Mouse (Mus musculus) layer of hippocampus, adult 2 months (tissue): ENCODE measurements around the gene Wbp2. TPM values are rescaled to one million over a fixed set of nuclear protein-coding genes. Genes with fewer than 3 reads are reported as not detected.
"Not testable (repeated sequence)": the region's sequence is repeated elsewhere in the genome, so short reads cannot be mapped to it uniquely, and the experiment has no call there.

Source experiments
- DNase-seq, 2 experiments: peaks; one replicate each; pipeline ENCODE4 v3.0.0; 2022; ENCODE audit warnings: low spot score in 2 of 2
- H3K27ac ChIP-seq: fragments of 200-600 bp; 2 replicates; pipeline ENCODE4 v1.8.1; 2022
- H3K4me3 ChIP-seq: fragments of 200-600 bp; 2 replicates; pipeline ENCODE4 v1.8.1; 2022; ENCODE audit warnings: mild to moderate bottlenecking
- CTCF ChIP-seq: fragments of 200-600 bp; conservative IDR thresholded peaks from 2 replicates; pipeline ENCODE4 v1.8.1; 2022; ENCODE audit warnings: antibody characterized with exemption, mild to moderate bottlenecking, moderate library complexity
- total RNA-seq, 2 experiments: library from RNA; stranded (reverse); gene quantifications; 2 replicates each; pipeline ENCODE4 v1.2.3; 2021

Gene Wbp2
- total RNA-seq, 2 experiments from 2014 or later, result 417 to 440 TPM

DNA sequence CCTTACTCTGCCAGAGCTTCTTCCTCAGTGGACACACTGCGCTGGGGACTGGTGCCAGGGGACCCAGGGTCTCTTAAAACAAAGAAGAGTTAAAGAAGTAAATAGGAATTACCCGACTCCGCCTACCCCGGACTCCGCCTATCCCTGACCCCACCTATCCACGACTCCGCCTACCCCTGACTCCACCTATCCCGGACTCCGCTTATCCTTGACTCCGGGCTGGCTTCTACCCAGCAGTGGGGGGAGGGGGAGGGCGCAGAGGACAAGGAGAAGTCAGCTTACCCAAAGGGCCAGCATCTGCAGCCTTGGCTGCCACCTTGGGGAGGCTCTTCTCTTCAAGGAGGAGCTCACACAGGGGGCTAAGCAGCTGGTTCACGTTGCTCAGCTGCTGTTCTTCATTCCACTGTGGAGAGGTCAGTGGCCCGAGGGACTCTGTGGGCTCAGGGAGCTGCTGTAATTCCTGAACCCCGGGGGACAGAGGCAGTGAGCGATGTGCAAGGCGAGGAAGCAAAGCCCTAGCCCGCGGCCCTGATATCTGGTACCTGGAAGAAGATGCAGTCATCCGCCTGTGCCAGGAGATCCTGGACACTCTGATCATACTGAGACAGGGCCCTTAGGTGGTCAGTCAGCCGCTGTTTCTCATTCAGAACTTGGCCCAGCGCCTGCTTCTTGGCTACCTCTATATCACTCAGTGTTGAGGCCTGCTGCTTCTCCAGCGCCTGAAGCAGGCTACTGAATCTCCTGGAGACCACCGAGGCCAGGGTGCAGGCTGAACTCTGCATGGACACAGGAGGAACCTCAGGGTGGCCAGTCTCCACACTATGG is 40.6 kb upstream of the Wbp2 start, which contains the start of gene Trim47:
Trim47 (minus strand) TSS at position 55 of the 825 bp plus-strand sequence.
- Histone ChIP-seq H3K4me3 (no peak within 1 kb of the TSS), H3K27ac (no peak within 1 kb of the TSS)
- no peak for TF ChIP-seq CTCF
- DNase-seq, result no peak

DNA sequence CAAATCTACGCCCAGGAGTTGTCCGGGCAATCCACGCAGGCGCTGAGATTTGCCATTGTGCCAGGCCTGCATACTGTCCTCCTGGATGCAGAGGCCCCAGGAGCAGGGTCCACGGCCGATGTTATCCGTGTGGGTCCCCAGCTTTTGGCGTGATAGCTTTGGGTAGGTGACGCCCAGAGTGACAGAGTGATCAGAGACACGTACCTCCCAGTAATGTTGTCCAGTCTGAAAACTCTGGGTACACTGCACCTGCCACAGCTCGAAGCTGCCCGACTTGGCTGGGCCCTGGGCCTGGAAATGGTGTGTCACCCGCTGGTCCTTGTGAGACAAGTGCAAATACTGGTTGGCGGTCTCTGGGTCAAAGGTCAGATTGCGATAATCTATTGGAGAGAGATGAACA is 39.5 kb upstream of the Wbp2 start:
- H3K27ac ChIP-seq, result no peak overlapping the region
- DNase-seq, result no peak
- H3K4me3 ChIP-seq, result no peak overlapping the region
- no peak for TF ChIP-seq CTCF

DNA sequence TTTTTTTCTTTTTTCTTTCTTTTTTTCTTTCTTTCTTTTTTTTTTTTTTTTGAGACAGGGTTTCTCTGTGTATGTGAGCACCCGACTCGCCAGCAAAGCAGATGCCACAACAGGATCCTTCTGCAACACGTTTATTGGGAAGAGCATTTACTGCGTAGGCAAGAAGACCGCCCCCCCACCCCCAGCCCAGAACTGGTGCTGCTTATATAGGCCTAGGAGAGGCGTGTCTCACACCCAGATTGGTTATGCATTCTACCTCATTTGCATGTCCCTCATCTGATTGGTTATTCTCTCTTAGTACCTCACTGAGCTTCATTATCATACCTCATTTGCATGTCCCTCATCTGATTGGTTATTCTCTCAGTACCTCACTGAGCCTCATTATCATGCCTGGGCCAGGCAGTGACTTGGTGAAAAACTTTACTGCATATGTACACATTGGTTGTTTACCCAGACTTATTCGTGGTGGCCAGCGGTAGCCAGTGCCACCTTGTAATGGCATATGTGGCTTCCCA is 35.0 kb upstream of the Wbp2 start:
- not testable (repeated sequence) for H3K4me3 ChIP-seq, DNase-seq, H3K27ac ChIP-seq

DNA sequence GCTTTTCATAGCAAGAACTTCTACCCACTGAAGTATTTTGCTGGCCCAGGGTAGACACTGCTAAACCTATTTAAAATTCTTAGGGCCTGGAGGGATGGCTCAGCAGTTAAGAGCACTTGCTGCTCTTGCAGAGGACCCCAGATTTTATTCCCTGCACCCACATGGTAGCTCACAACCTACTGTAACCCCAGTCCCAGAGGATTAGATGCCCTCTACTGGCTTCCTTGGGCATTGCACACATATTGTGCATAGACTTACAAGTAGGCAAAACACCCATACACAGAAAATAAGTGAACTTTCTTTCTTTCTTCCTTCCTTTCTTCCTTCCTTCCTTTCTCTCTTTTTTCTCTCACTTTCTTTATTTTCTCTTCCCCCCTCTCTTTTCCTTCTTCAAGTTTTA is 31.0 kb upstream of the Wbp2 start:
- no peak overlapping the region for H3K4me3 ChIP-seq
- peak; percentile 62 for TF ChIP-seq CTCF
- DNase-seq, result no peak
- H3K27ac ChIP-seq, result no peak overlapping the region

DNA sequence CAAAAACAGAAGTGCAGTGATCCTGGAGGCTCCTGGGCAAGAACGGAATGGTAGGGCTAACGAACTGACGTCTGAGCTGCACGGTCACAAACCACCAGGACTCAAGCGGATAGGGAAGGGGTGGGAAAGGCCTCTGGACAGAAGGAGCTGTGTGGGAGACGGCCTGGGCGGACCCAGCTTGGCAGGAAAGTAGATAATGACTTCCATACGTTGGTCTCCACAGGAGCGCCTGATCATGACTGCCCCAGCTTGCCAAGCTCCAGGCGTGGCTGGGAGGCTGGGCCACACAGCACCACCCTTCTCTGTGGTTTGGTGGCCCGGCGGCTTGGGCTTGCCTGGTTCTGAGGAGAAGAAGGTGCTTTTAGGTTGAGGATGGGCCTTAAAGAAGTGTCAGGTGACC is 30.4 kb upstream of the Wbp2 start:
- Histone ChIP-seq H3K4me3 (no peak overlapping the region), H3K27ac (no peak overlapping the region)
- TF ChIP-seq CTCF, result no peak

DNA sequence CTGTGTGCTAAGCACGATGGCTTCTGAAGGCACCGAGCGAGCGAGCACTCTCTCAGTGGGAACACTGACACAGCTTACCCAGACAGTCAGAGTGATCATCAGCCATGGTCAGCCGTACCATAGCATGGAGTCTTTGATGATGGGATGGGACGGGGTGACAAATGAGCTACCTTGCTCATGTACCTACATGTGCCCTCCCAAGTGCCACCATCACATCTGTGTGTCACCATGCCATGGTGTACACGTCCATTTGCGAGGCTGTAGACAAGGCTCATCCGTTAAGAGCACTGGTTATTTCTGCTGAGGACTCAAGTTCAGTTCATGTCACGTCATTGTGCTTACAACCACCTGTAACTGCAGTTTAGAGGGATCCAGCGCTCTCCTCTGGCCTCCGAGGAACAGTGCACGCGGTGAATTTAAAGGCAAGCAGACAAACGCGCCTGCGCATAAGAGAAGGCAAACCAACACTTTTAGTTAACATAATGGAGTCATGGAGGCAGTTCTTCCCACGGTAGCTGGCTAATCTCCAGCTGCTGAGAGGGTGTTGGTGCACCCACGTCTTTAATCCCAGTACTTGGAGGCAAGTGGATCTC is 24.9 kb upstream of the Wbp2 start:
- no peak for DNase-seq
- TF ChIP-seq CTCF, result peak; percentile 22; the same call in 1 of the 2 replicates
- H3K27ac ChIP-seq, result no peak overlapping the region
- no peak overlapping the region for H3K4me3 ChIP-seq

More for the DNA sequence above, 30.4 kb upstream of the Wbp2 start:
- no peak for DNase-seq

DNA sequence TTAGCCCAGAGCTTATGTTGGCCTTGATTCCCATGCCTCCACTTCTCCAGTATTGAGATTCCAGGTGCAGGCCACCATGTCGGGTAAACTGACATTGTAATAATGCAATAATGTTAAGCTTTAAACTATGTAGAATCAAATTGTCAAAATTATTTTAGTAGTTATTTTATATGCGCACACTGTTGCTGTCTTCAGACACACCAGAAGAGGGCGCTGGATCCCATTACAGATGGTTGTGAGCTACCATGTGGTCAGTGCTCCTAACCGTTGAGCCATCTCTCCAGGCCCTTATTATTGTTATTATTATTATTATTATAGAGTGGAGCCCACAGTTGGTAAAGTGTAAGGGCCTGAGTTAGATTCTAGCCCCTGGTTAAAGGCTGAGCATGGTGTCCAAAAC is 24.3 kb upstream of the Wbp2 start:
- peak; percentile 58 for TF ChIP-seq CTCF
- no peak for DNase-seq
- no peak overlapping the region for H3K27ac ChIP-seq
- H3K4me3 ChIP-seq, result no peak overlapping the region

DNA sequence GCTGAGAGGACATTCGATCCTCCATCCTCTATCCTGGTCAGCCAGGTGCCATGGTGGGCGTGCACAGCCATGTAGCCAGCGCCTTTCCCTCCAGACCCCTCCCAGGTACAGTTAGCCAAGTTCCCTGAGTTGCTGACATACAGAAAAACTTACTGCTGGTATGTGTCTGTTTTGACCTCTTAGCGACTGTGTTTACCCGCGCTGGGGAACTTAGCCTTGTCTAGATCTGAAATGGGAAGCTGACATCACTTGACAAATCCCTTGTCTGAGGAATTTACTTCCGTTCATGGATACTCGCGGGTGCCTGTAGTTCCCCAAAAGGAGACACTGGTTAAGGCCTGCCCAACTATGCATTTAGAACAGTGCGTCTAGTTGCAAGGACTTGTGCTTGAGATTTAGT is 23.7 kb upstream of the Wbp2 start:
- Histone ChIP-seq H3K27ac (peak overlapping the region; percentile 79; the same call in 1 of the 2 replicates), H3K4me3 (peak overlapping the region; percentile 56)
- no peak for DNase-seq

DNA sequence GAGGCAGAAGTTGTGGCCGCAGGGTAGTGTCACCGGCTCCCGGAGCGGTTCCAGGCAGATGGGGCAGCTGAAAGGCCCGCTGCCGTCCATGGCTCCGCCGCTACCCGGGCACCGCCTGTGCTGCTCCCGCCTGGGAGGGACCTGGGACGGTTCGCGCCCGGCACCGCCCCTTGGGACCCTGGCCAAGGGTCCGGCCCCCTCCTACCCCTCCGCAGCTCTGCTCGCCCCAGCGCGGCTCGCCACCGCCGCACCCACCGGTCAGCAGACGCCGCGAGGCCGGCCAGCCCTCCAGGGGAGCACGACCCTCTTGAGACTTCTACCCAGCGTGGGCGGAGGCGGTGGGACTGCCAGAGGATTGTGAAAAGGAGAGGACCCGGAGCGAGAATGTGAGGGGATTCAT is 23.3 kb upstream of the Wbp2 start:
- DNase-seq, result no peak
- TF ChIP-seq CTCF, result no peak
- Histone ChIP-seq H3K4me3 (peak overlapping the region; percentile 56), H3K27ac (peak overlapping the region; percentile 79)

More for the DNA sequence above, 23.7 kb upstream of the Wbp2 start:
- no peak for TF ChIP-seq CTCF

DNA sequence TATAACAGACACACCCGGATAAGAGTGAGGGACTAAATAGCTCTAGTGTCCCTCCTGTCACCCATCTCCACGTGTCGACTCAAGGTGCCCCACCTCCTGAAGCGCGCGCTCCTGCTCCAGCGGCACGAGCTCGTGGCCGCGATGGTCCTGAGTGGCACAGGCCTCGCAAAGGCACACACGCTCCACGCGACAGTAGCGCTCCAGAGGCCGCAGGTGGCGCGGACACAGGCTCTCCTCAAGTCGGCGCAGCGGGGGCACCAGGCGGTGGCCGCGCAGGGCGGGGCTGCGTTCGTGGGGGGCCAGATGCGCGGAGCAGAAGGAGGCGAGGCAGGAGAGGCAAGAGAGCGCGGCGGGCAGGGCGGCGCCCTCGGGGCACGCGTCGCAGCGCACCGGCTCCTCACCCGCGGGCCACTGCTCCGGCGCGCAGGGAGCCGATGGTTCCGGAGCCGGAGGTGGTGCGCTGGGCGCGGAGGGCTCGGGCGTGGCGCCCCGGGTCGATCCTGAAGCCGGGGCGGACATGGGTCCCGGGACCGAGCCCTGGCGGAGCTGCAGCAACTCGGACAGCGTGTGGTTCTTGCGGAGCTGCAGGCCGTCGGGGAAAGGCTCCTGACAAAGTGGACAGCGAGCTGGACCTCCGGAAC is 22.8 kb upstream of the Wbp2 start:
- Histone ChIP-seq H3K27ac (peak overlapping the region; percentile 79), H3K4me3 (peak overlapping the region; percentile 56)
- no peak for DNase-seq
- 0 out of 2 replicates have a peak, but pooled peaks have one; percentile 10 for TF ChIP-seq CTCF

DNA sequence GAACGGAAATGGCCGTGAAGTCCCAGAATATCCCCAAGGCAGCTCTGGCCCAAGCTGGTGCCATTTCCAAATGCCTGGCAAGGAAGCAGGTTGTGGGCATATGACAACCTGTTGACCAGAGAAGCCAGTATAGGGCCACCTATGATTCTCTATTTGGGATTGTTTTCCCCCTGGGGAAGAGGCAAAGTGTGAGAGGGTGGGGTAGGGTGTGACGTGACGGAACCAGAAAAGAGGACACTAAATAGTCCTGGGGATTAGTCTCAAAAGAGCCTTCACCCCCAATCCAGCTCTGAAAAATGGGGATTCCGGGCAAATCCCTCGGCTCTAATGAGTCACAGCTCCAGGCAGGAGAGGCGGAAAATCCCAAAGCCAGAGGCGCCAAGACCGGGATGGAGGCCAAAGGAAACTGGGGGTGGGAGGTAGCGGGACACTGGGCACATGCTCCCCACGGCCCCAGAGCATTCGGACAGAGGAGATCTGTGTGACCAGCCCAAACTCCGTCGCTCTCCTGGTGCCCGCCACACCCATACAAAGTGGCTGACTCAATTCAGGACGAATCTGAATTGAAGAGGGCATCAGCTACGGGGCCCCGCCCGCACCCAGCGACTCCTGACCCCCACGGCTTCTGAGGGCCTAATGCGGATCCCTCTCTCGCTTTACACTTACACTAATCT is 21.8 kb upstream of the Wbp2 start:
- Histone ChIP-seq H3K4me3 (peak overlapping the region; percentile 56), H3K27ac (peak overlapping the region; percentile 79; the same call in 1 of the 2 replicates)
- TF ChIP-seq CTCF, result no peak

DNA sequence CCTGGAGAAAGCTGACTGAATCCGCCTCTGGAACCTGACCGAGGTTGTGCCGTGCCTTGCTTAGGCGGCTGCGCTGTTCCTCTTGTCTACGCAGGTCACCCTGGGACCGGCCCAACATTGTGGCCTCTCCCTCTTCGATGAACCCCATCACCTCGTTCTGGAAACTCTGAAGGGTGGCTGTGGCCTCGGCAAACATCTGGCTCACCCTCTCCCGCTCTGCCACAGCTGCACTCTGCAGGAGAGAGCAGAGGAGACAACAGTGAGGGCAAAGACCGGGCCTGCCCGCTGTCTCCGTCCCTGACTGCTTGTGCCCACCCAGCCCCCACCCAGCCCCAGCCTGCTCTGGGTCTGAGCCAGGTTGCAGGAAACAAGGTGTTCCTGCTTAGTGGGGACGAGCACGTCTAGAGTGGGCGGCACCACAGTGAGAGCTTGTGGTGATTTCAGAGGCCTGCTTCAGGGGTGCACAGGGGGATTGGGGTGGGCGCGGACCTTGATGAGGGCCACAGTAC is 21.0 kb upstream of the Wbp2 start:
- Histone ChIP-seq H3K27ac (peak overlapping the region; percentile 79; the same call in 1 of the 2 replicates), H3K4me3 (no peak overlapping the region; the same call in 1 of the 2 replicates)
- no peak for TF ChIP-seq CTCF
- no peak for DNase-seq

More for the DNA sequence above, 21.8 kb upstream of the Wbp2 start:
- no peak for DNase-seq
